Mouse (Mus musculus) kidney, adult 2 months (tissue): ENCODE results near the gene Flcn.

Source experiments
- CTCF ChIP-seq: fragments of 200-500 bp; conservative IDR thresholded peaks from 2 replicates; pipeline ENCODE4 v1.5.1; 2011; ENCODE audit warnings: low read depth, mild to moderate bottlenecking, control low read depth, low read length, moderate library complexity, mixed read lengths; ENCODE audit not compliant: insufficient read depth, insufficient read length
- POLR2A ChIP-seq: fragments of 200-500 bp; IDR thresholded peaks from one replicate; pipeline ENCODE4 v1.6.1; 2011; ENCODE audit warnings: low read depth, low read length, control low read depth

GRCm38 (mm10) chr11:59805256-59805655, 4.6 kb downstream of the Flcn start:
- TF ChIP-seq CTCF: no peak
- TF ChIP-seq POLR2A: no peak
